9 mouse cellular contexts compared by ENCODE assay signal in genomic region chr7:96554277-96554690, GRCm38 (mm10).
DNase-seq lines count a peak whose midpoint lies in the region; ATAC-seq lines count a peak whose summit lies in the region.
"Had no signal": no experiment of that assay in that cellular context is flagged by ENCODE, and none has a peak within 500 bp of the region (broad histone marks: within the 10 kb centered on the region; RNA-seq: fewer than 3 reads in every experiment).

No protein-coding gene starts in this region.

- H3K9me3 ChIP-seq in embryonic facial prominence, embryonic 11.5 days (replicated peaks; ENCODE audit: control insufficient read depth, low read length) = no peaks in the 10 kb centered on the region
- no peaks in the 10 kb centered on the region for H3K9me3 ChIP-seq in hindbrain, embryonic 13.5 days
- no peaks in the 10 kb centered on the region for H3K9me3 ChIP-seq in neural tube, embryonic 14.5 days (ENCODE audit: control insufficient read depth, low read length)

- H3K4me3 ChIP-seq in embryonic facial prominence, embryonic 11.5 days (ENCODE audit: low read depth, low read length) = no peak overlapping the region
- H3K4me3 ChIP-seq in hindbrain, embryonic 13.5 days = no peak overlapping the region
- no peak overlapping the region for H3K4me3 ChIP-seq in neural tube, embryonic 14.5 days (ENCODE audit: low read depth, low read length)
- H3K4me3 ChIP-seq: erythroblast, embryonic 14.5 days had no signal

- no peak overlapping the region for H3K4me2 ChIP-seq in embryonic facial prominence, embryonic 11.5 days (ENCODE audit: low read depth, low read length)
- H3K4me2 ChIP-seq in hindbrain, embryonic 13.5 days = no peak overlapping the region
- no peak overlapping the region for H3K4me2 ChIP-seq in neural tube, embryonic 14.5 days (ENCODE audit: low read depth, low read length)

- no peaks in the 10 kb centered on the region for H3K36me3 ChIP-seq in embryonic facial prominence, embryonic 11.5 days (replicated peaks; ENCODE audit: control insufficient read depth, insufficient read depth, low read depth, low read length)
- peaks cover 6% of the 10 kb centered on the region; the same call in 1 of the 2 replicates for H3K36me3 ChIP-seq in hindbrain, embryonic 13.5 days
- H3K36me3 ChIP-seq in neural tube, embryonic 14.5 days (ENCODE audit: control insufficient read depth, insufficient read depth, low read length) = no peaks in the 10 kb centered on the region

- peaks cover 17% of the 10 kb centered on the region for H3K4me1 ChIP-seq in embryonic facial prominence, embryonic 11.5 days (ENCODE audit: control insufficient read depth, insufficient read depth, low read length)
- peaks cover 37% of the 10 kb centered on the region for H3K4me1 ChIP-seq in hindbrain, embryonic 13.5 days (replicated peaks)
- H3K4me1 ChIP-seq in neural tube, embryonic 14.5 days (ENCODE audit: control insufficient read depth, insufficient read depth, low read length) = peaks cover 16% of the 10 kb centered on the region

- 31% methylated on average over 6 of the region's 6 CpGs for WGBS in embryonic facial prominence, embryonic 11.5 days
- whole genome bisulfite sequencing in hindbrain, embryonic 13.5 days = 52% methylated on average over 6 of the region's 6 CpGs
- WGBS in neural tube, embryonic 14.5 days = 51% methylated on average over 6 of the region's 6 CpGs

- H3K9ac ChIP-seq in embryonic facial prominence, embryonic 11.5 days (replicated peaks; ENCODE audit: low read length) = no peak overlapping the region
- H3K9ac ChIP-seq in hindbrain, embryonic 13.5 days = no peak overlapping the region
- no peak overlapping the region for H3K9ac ChIP-seq in neural tube, embryonic 14.5 days (replicated peaks; ENCODE audit: low read depth, low read length)

- ATAC-seq in embryonic facial prominence, embryonic 11.5 days (replicated peaks; ENCODE audit: insufficient number of reproducible peaks, low FRiP score, low TSS enrichment, low read depth) = no peak
- ATAC-seq in hindbrain, embryonic 13.5 days (ENCODE audit: low FRiP score) = peak; percentile 49; the same call in 1 of the 2 replicates
- 0 out of 2 replicates have a peak, but pooled peaks have one; percentile 13 for ATAC-seq in neural tube, embryonic 14.5 days (ENCODE audit: low read depth)
- ATAC-seq in erythroblast, adult 5-6 weeks (replicated peaks; ENCODE audit: low FRiP score, poor library complexity, severe bottlenecking) = no peak

- peak; percentile 48 for DNase-seq in ovary, postnatal 36 days (ENCODE audit: low spot score)
- no peak for DNase-seq in ovary, postnatal 10 days (ENCODE audit: low spot score)
- DNase-seq in adrenal gland, postnatal 10 days = peak; percentile 57
- DNase-seq in embryonic facial prominence, embryonic 11.5 days (ENCODE audit: low spot score) = peak; percentile 73
- DNase-seq in left cerebral cortex, postnatal 36 days (ENCODE audit: low spot score in 2 of 2) = peak; percentile 33 to 48

- intact Hi-C loops in left cerebral cortex, postnatal 36 days (cut with DNase I) = no loop called here

- H3K27me3 ChIP-seq in embryonic facial prominence, embryonic 11.5 days (ENCODE audit: control insufficient read depth, insufficient read depth, low read length) = no peaks in the 10 kb centered on the region
- H3K27me3 ChIP-seq in hindbrain, embryonic 13.5 days = no peaks in the 10 kb centered on the region
- H3K27me3 ChIP-seq in neural tube, embryonic 14.5 days (ENCODE audit: control insufficient read depth, insufficient read depth, low read length) = no peaks in the 10 kb centered on the region

- H3K27ac ChIP-seq in embryonic facial prominence, embryonic 11.5 days (replicated peaks; ENCODE audit: low read depth, low read length) = peak overlapping the region; percentile 28; the same call in 1 of the 2 replicates
- no peak overlapping the region for H3K27ac ChIP-seq in hindbrain, embryonic 13.5 days
- H3K27ac ChIP-seq in neural tube, embryonic 14.5 days (ENCODE audit: low read depth, low read length) = no peak overlapping the region

Comparison
In these comparisons a context has a peak if more than half of its experiments do, and no peak if none do; other contexts are left out.
1. ATAC-seq: peak in hindbrain, embryonic 13.5 days (single experiment) and neural tube, embryonic 14.5 days (single experiment); none in embryonic facial prominence, embryonic 11.5 days (single experiment) and erythroblast, adult 5-6 weeks (single experiment).